Mouse (Mus musculus) liver, postnatal 0 days (tissue): ENCODE results near the gene Kif26a.

Experiments used
- CTCF ChIP-seq: sonication (generic); IDR thresholded peaks from 2 replicates; pipeline ENCODE4 v1.5.1; 2016; ENCODE audit warnings: antibody characterized with exemption, low read depth
- EP300 ChIP-seq: IDR thresholded peaks from 2 replicates; pipeline ENCODE4 v1.6.1; 2016; ENCODE audit warnings: antibody characterized with exemption, low read depth, mild to moderate bottlenecking

DNA sequence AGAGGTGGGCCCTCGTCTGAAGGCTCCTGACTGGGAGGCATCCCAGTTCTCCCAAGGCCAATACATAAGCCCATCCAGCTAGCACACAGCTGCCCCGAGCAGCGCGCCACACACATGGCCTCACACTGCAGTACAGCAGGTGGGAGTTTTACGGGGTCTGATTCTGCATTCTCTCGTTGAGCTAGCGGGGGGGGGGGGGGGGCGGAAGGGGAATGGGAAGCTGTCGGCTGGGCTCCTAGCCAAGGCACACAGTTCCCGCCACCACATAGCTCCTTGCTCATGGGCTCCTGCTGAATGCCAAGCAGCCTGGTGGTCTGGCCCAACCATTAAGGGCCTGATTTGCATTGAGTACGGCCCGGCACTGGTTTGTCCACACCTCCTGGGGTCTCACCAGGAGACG, 64.6 kb downstream of the Kif26a start:
- TF ChIP-seq CTCF (no peak), EP300 (no peak)
